ENCODE assay signal across 8 mouse cellular contexts in the genomic region with DNA sequence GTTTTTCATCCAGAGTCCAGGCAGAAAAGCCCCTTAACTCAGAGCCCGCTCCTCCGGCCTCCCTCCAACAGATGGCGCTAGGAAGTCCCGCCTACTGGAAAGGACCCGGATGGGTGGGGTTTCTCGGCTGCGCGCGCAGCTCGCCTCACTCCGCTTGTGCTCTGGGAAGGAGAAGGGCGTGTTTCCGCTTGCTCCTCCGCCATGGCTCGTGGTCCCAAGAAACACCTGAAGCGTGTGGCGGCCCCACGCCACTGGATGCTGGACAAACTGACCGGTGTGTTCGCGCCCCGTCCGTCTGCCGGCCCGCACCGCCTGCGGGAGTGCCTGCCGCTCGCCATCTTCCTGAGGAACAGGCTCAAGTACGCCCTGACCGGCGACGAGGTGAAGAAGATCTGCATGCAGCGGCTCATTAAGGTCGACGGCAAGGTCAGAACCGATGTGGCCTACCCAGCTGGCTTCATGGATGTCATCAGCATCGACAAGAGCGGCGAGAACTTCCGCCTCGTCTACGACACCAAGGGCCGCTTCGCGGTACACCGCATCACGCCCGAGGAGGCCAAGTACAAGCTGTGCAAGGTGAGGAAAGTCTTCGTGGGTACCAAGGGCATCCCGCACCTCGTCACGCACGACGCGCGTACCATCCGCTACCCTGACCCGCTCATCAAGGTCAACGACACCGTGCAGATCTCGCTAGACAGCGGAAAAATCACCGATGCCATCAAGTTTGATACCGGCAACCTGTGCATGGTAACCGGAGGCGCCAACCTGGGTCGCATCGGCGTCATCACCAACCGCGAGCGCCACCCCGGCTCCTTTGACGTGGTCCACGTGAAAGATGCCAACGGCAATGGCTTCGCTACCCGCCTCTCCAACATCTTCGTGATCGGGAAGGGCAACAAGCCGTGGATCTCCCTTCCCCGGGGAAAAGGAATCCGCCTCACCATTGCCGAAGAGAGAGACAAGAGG.
A peak's percentile ranks its signal among the peaks of the same experiment; 100 is the strongest.
DNase-seq lines count a peak whose midpoint lies in the region; ATAC-seq lines count a peak whose summit lies in the region.

No protein-coding gene starts in this region.

- peaks cover 9% of the 10 kb centered on the region; the same call in 1 of the 2 replicates for H3K4me1 ChIP-seq in hindbrain, embryonic 15.5 days (replicated peaks)
- peaks cover 14% of the 10 kb centered on the region for H3K4me1 ChIP-seq in limb, embryonic 10.5 days
- H3K4me1 ChIP-seq in midbrain, embryonic 10.5 days: peaks cover 18% of the 10 kb centered on the region

- H3K9me3 ChIP-seq in hindbrain, embryonic 15.5 days: no peaks in the 10 kb centered on the region
- no peaks in the 10 kb centered on the region; the same call in 1 of the 2 replicates for H3K9me3 ChIP-seq in limb, embryonic 10.5 days (replicated peaks)
- H3K9me3 ChIP-seq in midbrain, embryonic 10.5 days (replicated peaks): peaks cover 18% of the 10 kb centered on the region

- ATAC-seq in CD4-positive, CD25-positive, alpha-beta regulatory T cell, adult 4 months: no peak
- peak; percentile 86 for ATAC-seq in hindbrain, embryonic 15.5 days (ENCODE audit: low FRiP score, low read depth)

- peak overlapping the region; percentile 56 for H3K9ac ChIP-seq in hindbrain, embryonic 15.5 days

- 28% methylated on average over 85 of the region's 85 CpGs for WGBS in hindbrain, embryonic 15.5 days
- 26% methylated on average over 85 of the region's 85 CpGs for WGBS in limb, embryonic 10.5 days
- 29% methylated on average over 85 of the region's 85 CpGs for WGBS in midbrain, embryonic 10.5 days

- H3K4me3 ChIP-seq in hindbrain, embryonic 15.5 days: peak overlapping the region; percentile 58
- peak overlapping the region; percentile 61 for H3K4me3 ChIP-seq in limb, embryonic 10.5 days
- peak overlapping the region; percentile 58 for H3K4me3 ChIP-seq in midbrain, embryonic 10.5 days

- H3K36me3 ChIP-seq in hindbrain, embryonic 15.5 days: peaks cover 12% of the 10 kb centered on the region
- H3K36me3 ChIP-seq in limb, embryonic 10.5 days: peaks cover 26% of the 10 kb centered on the region
- peaks cover 26% of the 10 kb centered on the region for H3K36me3 ChIP-seq in midbrain, embryonic 10.5 days
- H3K36me3 ChIP-seq in splenic B cell, adult 2 months (ENCODE audit: control insufficient read depth, insufficient read depth, low read length, poor library complexity, severe bottlenecking): no peaks in the 10 kb centered on the region

- peak overlapping the region; percentile 67 for H3K4me2 ChIP-seq in hindbrain, embryonic 15.5 days

- H3K27ac ChIP-seq in hindbrain, embryonic 15.5 days (replicated peaks): peak overlapping the region; percentile 68; the same call in 1 of the 2 replicates
- H3K27ac ChIP-seq in limb, embryonic 10.5 days: peak overlapping the region; percentile 86
- H3K27ac ChIP-seq in midbrain, embryonic 10.5 days (replicated peaks): peak overlapping the region; percentile 85

- DNase-seq in CD4-positive, CD25-positive, alpha-beta regulatory T cell, adult 2 months (ENCODE audit: low read depth, low spot score): peak; percentile 44
- DNase-seq in cerebellum, adult 9-11 months: peak; percentile 40
- peak; percentile 81 for DNase-seq in forelimb bud, embryonic 11.5 days (ENCODE audit: low read depth, low spot score)
- peak; percentile 89 for DNase-seq in limb, embryonic 10.5 days (ENCODE audit: low spot score)
- DNase-seq in midbrain, embryonic 10.5 days (ENCODE audit: low spot score): peak; percentile 86
- peak; percentile 51 for DNase-seq in splenic B cell, adult 2 months (ENCODE audit: low read depth, low spot score)

- H3K27me3 ChIP-seq in hindbrain, embryonic 15.5 days: no peaks in the 10 kb centered on the region
- H3K27me3 ChIP-seq in limb, embryonic 10.5 days (ENCODE audit: low read depth, poor library complexity, severe bottlenecking): no peaks in the 10 kb centered on the region
- H3K27me3 ChIP-seq in midbrain, embryonic 10.5 days (ENCODE audit: low read depth, poor library complexity, severe bottlenecking): no peaks in the 10 kb centered on the region
- no peaks in the 10 kb centered on the region for H3K27me3 ChIP-seq in splenic B cell, adult 2 months (ENCODE audit: control insufficient read depth, insufficient read depth, low read length, poor library complexity, severe bottlenecking)
